Mouse (Mus musculus): ENCODE data around the gene Fam107b.

DNA sequence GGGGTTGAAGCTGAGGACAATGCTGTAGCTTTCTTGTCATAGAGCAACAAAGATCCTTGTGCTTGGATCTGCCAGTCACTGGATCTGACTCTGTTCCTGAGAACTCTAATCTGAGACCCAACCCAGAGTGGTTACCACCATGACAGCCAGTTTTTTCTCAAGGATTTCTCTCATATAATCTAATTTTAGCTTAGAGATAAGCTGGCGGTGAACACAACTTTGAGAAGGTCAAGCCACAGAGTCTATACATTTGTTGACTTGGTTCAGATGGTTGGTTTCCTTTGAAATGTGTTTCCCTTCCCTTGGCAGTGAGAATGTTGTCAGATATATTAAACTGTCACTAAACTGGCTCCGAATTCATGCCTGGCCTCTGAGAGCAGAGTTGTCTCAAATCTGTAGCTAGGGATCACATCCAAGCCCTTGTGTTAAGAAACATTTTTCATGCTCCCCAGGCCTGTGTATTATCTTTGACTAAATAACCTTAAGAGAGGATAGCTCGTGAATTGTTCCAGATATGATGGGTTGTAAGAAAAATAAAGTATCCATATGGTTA, 15.0 kb downstream of the Fam107b start:
- TF ChIP-seq CTCF (IDR thresholded peaks at IDR 0.05; ENCODE audit: insufficient read depth, low read length) (no peak), POLR2A (IDR thresholded peaks at IDR 0.05; ENCODE audit: borderline replicate concordance, extremely low read depth, low read depth, low read length) (no peak)

All from lung, adult 2 months (tissue).